Mouse (Mus musculus) megakaryocyte, embryonic 14.5 days (primary cell): ENCODE measurements at regions not wholly inside any gene's neighbourhood (a gene's known extent, or its start where the extent isn't known, plus 50 kb on each side); places are given as distances from the start of the nearest gene placed in this dataset.
"Not testable (repeated sequence)": the region's sequence is repeated elsewhere in the genome, so short reads cannot be mapped to it uniquely, and the experiment has no call there.

Experiments
- H3K27me3 ChIP-seq: replicated peaks from 2 replicates; pipeline ENCODE3; 2012; ENCODE audit warnings: inconsistent platforms
- H3K36me3 ChIP-seq: replicated peaks from 2 replicates; pipeline ENCODE3; 2012; ENCODE audit warnings: low read length, inconsistent platforms, mixed read lengths
- H3K4me1 ChIP-seq: 2 replicates; pipeline ENCODE4 v1.6.1; 2012; ENCODE audit warnings: inconsistent platforms
- H3K4me3 ChIP-seq: replicated peaks from 2 replicates; pipeline ENCODE3; 2012; ENCODE audit warnings: moderate library complexity, mild to moderate bottlenecking, inconsistent platforms
- H3K9me3 ChIP-seq: 2 replicates; pipeline ENCODE4 v1.6.1; 2012; ENCODE audit warnings: inconsistent platforms
- FLI1 ChIP-seq: IDR thresholded peaks from 2 replicates; pipeline ENCODE4 v1.6.1; 2012; ENCODE audit warnings: low read length, inconsistent platforms, mixed read lengths
- GATA1 ChIP-seq: IDR thresholded peaks from 3 replicates; pipeline ENCODE4 v1.6.1; 2012; ENCODE audit warnings: mixed read lengths, low read length, inconsistent platforms, borderline replicate concordance

DNA sequence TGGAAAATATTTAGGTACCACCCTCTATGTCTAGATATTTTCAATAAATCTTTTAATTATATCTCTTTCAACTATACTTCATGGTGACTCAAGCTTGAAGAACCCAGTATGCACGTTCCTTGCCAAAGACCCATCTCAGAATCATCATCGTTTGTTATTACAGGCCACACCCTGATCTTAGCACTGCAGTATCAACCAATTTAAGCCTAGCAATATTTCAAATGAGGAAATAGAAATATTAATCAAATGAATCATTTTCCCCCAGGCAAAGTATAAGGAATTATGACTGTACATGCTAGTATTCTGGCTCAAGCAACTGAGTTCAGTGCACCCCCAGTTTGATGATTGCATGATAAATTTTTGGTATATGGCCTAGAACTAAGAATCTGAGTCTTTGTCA, 495.3 kb downstream of the Isl1 start:
- H3K4me3 ChIP-seq = no peak overlapping the region
- H3K36me3 ChIP-seq = no peaks in the 10 kb centered on the region
- TF ChIP-seq FLI1 (no peak), GATA1 (no peak)
- H3K4me1 ChIP-seq = no peaks in the 10 kb centered on the region
- no peaks in the 10 kb centered on the region for H3K27me3 ChIP-seq
- 0 out of 2 replicates have a peak, but pooled peaks cover 2% of the 10 kb centered on the region for H3K9me3 ChIP-seq

GRCm38 (mm10) chr13:115799294-115799693, 510.2 kb downstream of the Isl1 start:
- H3K9me3 ChIP-seq = no peaks in the 10 kb centered on the region
- no peak overlapping the region for H3K4me3 ChIP-seq
- no peak for TF ChIP-seq FLI1
- TF ChIP-seq GATA1 = no peak
- no peaks in the 10 kb centered on the region for H3K4me1 ChIP-seq
- H3K36me3 ChIP-seq = no peaks in the 10 kb centered on the region
- H3K27me3 ChIP-seq = no peaks in the 10 kb centered on the region

DNA sequence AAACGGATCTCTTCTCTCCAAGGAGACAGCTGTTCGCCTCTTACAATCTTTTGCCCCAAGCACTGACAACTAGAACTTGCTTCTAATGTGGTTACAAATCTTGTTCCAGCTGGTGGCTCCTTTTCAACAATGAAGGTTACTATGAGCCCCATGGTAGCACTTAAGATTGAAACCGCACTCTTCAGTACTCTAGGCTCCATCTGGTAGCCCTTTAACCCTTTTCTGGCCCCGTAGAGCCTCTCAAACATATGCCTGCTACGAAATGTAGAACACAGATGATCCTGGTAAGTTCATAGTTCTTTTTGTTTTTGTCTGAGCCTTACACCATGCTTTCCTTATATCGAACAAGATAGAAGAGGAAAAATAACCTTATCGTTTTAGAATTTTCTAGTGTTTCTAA, 558.2 kb downstream of the Isl1 start:
- no peak overlapping the region for H3K4me3 ChIP-seq
- H3K36me3 ChIP-seq = no peaks in the 10 kb centered on the region
- H3K9me3 ChIP-seq = peaks cover 4% of the 10 kb centered on the region; the same call in 1 of the 2 replicates
- no peaks in the 10 kb centered on the region for H3K27me3 ChIP-seq
- H3K4me1 ChIP-seq = no peaks in the 10 kb centered on the region
- no peak for TF ChIP-seq FLI1
- TF ChIP-seq GATA1 = no peak

DNA sequence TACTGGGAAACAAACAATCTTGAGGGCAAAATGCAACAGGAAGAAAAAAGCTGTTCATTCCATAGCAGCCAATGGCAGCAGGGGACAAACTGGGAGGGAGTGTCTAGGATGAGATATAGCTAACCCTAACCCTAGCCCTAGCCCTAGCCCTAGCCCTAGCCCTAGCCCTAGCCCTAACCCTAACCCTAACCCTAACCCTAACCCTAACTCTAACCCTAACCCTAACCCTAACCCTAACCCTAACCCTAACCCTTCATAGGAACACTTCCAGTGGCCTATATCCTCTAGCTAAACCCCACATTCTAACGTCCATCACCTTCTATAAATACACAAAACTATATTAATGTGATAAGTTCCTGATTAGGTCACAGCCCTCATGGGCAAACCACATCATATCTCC, 567.4 kb downstream of the Isl1 start:
- not testable (repeated sequence) for H3K27me3 ChIP-seq, H3K9me3 ChIP-seq, H3K36me3 ChIP-seq, H3K4me1 ChIP-seq, H3K4me3 ChIP-seq

DNA sequence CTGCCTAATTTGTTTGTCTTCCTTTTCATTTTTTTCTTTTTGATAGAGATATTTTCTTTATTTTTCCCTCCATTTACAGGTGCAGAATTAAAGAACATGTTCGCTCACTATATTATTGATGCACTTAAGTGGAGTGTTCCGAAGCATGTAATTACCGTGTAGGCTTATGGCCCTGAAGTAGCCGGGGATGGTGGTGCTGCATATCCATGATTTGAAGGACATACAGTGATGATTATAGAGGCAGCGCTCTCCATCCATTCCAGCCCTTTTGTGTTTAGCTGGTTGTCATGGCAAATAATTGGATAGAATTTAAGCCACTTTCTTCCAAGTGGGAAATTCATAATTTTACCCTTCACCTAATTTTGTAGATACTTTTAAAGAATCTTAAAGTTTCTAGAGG, 581.5 kb downstream of the Isl1 start:
- H3K36me3 ChIP-seq = no peaks in the 10 kb centered on the region
- no peaks in the 10 kb centered on the region for H3K27me3 ChIP-seq
- H3K4me3 ChIP-seq = no peak overlapping the region
- TF ChIP-seq FLI1 (no peak), GATA1 (no peak)
- no peaks in the 10 kb centered on the region for H3K9me3 ChIP-seq
- no peaks in the 10 kb centered on the region for H3K4me1 ChIP-seq

GRCm38 (mm10) chr13:115725356-115725952, 584.0 kb downstream of the Isl1 start:
- H3K9me3 ChIP-seq = no peaks in the 10 kb centered on the region
- TF ChIP-seq FLI1 (no peak), GATA1 (no peak)
- H3K36me3 ChIP-seq = no peaks in the 10 kb centered on the region
- H3K4me1 ChIP-seq = no peaks in the 10 kb centered on the region
- no peak overlapping the region for H3K4me3 ChIP-seq
- no peaks in the 10 kb centered on the region for H3K27me3 ChIP-seq

DNA sequence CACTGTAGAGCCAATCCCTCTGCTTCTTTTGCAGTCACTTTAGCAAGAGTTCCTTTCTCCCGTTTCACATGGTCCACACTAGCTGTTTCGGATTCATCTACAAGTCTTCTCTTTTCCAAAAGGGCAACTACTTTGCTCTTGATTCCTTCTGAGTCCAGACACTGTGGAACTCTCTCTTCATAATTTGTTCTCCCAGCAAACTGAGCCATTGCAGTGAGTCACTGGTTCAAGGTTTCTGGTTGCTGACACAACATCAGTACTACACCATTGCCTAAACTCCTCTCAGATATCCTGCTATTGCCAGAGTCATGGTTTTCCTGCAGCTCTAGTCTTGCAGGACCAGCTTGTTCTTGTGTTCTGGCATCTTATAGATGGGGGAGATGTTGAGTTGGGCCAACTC, 590.2 kb downstream of the Isl1 start:
- Histone ChIP-seq H3K27me3 (no peaks in the 10 kb centered on the region), H3K4me1 (no peaks in the 10 kb centered on the region), H3K9me3 (peaks cover 7% of the 10 kb centered on the region; the same call in 1 of the 2 replicates), H3K4me3 (no peak overlapping the region), H3K36me3 (no peaks in the 10 kb centered on the region)
- no peak for TF ChIP-seq GATA1
- no peak for TF ChIP-seq FLI1

DNA sequence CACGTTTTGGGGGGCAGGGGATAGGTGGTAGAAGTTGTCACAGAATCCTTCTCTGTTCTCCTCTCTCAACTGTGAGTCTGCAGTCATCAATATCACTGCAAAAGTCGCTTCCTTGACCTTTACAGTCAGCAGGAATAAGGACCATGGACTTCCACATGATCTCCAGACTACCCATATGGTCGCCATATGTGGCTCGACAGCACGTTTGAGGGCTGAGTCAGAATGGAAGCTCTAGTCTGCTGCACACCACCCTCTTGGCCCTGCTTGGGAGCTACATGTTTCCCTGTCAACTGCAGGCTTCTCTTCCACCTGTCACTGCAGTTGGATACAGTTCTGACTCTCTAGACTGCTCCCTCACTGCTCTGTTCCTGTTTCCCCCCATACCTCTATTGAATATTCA, 590.6 kb downstream of the Isl1 start:
- Histone ChIP-seq H3K36me3 (no peaks in the 10 kb centered on the region), H3K4me3 (no peak overlapping the region), H3K9me3 (peaks cover 7% of the 10 kb centered on the region; the same call in 1 of the 2 replicates), H3K27me3 (no peaks in the 10 kb centered on the region), H3K4me1 (no peaks in the 10 kb centered on the region)
- TF ChIP-seq GATA1 (no peak), FLI1 (no peak)

GRCm38 (mm10) chr13:115696197-115696596, 594.4 kb upstream of the Itga1 start:
- H3K36me3 ChIP-seq = no peaks in the 10 kb centered on the region

DNA sequence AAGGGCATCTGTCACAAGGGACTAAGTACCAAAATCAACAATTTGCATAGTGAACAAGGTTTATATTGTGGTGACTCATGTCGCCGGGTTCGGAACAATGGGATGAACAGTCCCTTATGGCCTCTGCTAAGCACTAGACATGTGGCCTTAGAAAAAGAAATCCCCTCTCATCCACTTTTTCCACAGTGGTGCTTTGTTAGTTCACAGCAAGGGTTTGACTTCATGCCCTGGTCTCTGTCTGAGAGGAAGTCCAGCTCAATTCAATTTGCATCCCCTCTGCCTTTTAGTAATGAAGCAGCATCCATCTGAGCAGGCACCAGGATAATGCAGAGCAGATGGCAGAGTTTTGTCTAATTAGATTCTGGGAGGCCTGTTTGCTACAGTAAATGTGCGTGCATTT, 585.7 kb upstream of the Itga1 start:
- TF ChIP-seq FLI1 (no peak), GATA1 (no peak)
- H3K4me3 ChIP-seq = no peak overlapping the region
- H3K27me3 ChIP-seq = no peaks in the 10 kb centered on the region
- H3K4me1 ChIP-seq = no peaks in the 10 kb centered on the region
- no peaks in the 10 kb centered on the region for H3K36me3 ChIP-seq
- H3K9me3 ChIP-seq = 0 out of 2 replicates have a peak, but pooled peaks cover 4% of the 10 kb centered on the region

More at GRCm38 (mm10) chr13:115696197-115696596, 594.4 kb upstream of the Itga1 start:
- H3K9me3 ChIP-seq = 0 out of 2 replicates have a peak, but pooled peaks cover 3% of the 10 kb centered on the region
- H3K27me3 ChIP-seq = no peaks in the 10 kb centered on the region
- no peaks in the 10 kb centered on the region for H3K4me1 ChIP-seq
- H3K4me3 ChIP-seq = no peak overlapping the region
- TF ChIP-seq GATA1 (no peak), FLI1 (no peak)

DNA sequence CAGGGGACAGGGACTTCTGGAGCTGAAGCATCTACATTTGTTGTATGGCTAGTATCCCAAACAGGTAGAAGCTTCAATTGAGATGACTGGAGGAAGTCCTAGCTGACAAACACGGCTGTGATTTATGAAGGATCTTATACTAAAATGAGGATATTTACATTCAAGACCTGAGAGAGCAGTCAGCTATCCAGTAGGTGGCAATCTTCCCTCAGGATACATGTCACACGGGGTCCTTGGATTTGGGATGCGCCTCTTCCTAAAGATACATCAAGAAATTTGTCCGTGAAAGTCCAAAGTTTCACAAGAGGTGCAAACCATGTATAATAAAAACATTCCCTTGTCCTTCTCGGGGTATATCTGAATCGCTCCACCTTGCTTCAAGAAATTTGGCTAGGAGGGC, 577.8 kb upstream of the Itga1 start:
- no peaks in the 10 kb centered on the region for H3K4me1 ChIP-seq
- no peaks in the 10 kb centered on the region for H3K27me3 ChIP-seq
- H3K4me3 ChIP-seq = no peak overlapping the region
- no peaks in the 10 kb centered on the region for H3K36me3 ChIP-seq
- TF ChIP-seq GATA1 (no peak), FLI1 (no peak)
- H3K9me3 ChIP-seq = no peaks in the 10 kb centered on the region
